Mouse (Mus musculus) embryo, embryonic 10 days (tissue): ENCODE measurements around the gene Galm.

ENCODE experiments used
- DNase-seq: peaks from one replicate; pipeline ENCODE4 v3.0.0-alpha.2; 2015; ENCODE audit warnings: low spot score

Gene Galm

DNA sequence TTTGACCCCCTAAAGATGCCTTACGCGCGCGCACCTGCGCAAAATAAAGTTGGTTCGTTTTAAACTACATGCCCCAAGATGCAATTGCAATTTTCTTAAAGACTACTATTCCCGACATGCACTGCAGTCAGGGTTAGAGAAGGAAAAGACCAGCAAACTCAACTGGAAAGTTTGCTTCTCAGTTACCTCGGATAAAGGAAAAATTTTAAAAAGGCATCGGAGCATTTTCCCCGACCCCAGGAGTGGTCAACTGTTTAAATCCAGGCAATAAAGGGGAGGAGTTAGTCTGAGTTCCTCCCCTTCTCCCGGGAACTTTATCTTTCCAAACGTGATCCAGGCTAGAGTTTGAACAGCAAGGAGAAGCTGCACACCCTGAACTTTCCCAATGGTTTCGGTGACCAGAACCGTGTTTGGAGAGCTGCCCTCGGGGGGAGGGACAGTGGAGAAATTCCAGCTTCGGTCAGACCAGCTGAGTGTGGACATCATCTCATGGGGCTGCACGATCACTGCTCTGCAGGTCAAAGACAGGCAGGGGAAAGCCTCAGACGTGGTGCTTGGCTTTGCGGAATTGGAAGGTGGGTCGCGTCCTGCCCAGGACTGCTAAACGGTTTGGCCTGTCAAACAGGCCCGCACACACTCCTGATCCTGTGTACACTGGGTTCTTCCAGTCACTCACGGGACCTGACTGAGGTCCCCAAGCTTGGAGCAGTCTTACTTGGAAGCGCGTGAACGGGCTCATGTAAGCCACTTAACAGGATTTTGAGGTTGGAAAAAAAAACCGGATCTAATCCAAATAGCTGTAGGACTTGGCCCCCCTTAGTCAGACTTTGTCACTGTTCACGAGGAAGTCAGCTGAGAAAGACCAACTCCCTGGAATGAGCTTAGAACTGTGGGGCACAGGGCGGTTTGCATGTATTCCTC, at the start of gene Galm:
Gene Galm, plus strand, starts transcription at position 141 of the 921 bp plus-strand sequence.
- peak; percentile 80 for DNase-seq

DNA sequence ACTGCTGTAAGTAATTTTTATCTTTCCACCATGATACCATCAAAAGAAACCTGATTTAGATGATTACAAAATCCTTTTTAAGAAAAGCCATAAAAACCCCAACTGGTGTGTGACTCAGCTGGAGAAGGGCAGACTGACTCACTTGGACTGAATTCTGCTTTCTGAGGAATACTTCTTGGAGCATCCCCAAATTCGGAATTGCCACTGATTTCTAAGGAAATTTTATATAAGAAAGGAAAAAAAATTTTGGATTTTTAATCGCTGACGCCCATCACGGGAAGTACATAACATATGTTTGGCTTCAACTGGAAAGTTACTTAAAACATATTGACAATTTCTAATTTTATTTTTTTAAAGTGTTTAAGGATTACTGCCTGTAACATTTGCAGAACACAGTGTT, 48.5 kb upstream of the Galm start:
- no peak for DNase-seq

DNA sequence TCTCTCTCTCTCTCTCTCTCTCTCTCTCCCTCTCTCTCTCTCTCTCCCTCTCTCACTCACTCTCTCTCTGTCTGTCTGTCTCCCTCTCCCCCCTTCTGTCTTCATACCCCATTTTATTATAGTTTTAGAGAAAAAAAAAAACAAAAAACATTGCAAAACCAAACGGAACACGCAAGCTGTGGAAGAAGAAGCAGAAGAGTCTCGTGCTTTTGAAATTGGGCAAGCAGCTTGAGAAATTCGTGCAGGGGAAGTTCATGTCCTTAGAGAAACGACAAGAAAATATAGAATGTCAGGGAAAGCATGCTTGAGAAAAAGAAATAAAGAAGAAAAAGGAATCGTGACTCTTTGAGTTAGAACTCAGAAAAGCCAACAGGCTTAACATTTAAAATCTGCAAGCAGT, 44.0 kb upstream of the Galm start:
- no peak for DNase-seq

DNA sequence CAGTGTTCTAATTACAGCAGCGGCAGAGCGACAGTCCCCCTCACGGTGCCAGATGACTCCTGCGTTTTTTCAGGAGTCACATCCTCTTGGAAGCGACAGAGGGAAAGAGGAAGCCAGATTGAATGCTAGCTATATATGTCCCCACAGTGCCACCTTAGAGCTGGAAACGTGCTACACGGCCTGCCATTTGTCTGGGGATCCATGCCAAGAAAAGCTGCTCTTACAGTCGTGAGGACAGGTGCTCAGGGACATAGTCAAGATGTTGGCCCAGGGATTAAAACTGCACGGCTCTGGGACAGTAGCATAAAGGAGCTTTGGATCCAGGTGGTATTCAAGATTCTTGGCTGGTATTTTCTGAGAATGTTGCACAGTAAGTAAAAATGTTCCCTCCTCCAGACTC, 42.8 kb upstream of the Galm start:
- DNase-seq: no peak

DNA sequence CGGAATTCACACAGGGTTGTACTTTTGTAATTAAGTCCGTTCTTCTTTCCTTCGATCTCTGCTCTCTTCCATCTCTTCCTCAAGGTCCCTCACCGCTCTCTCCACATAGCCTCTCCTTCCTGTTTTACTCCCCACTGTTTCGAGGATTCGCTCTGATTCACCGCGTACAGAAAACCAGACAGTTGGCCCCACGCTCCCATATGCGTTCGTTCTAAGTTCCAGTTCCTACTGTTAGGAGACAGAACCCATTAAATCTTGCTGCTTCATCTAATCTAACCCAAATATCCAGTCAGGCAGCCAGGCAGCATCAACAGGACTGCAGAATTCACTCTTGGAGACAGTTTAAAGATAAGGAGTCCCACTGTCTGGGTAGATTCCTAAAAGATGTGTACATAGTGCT, 40.7 kb upstream of the Galm start:
- DNase-seq: no peak

DNA sequence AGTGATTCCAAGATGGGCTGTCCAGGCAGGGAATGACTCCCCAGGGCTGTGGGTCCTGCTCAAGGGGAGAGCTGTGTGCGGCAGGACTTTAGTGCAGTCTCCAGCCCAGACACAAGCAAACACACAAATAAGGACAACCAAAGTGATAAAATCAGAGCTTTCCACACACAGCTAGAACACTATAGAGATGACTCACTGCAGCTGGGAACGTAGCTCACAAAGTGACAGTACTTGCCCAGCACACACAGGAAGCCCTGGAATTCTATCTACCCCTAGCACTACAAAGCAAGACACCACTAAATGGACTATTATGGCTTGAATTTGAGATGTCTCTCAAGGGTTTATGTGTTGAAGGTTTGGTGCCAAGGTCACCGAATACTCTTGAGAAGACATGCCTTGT, 39.1 kb upstream of the Galm start:
- DNase-seq: no peak

DNA sequence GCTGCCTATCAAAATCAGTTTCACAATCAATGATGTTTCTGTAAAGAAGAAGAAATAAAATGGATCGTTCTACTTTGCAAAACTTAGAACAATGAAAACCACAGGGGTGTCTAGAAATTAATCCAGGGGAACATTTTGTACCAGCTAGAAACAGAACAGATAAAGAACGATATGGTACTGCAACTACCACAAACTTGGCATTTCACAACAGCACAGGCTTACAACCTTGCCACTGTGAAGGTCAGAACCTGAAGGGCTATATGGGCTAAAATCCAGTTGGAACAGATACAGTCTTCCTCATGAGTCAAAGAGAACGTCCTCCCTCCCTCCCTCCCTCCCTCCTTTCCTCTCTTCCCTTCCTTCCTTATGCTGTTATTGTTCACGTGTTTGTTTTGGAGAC, 36.7 kb upstream of the Galm start:
- DNase-seq: no peak

DNA sequence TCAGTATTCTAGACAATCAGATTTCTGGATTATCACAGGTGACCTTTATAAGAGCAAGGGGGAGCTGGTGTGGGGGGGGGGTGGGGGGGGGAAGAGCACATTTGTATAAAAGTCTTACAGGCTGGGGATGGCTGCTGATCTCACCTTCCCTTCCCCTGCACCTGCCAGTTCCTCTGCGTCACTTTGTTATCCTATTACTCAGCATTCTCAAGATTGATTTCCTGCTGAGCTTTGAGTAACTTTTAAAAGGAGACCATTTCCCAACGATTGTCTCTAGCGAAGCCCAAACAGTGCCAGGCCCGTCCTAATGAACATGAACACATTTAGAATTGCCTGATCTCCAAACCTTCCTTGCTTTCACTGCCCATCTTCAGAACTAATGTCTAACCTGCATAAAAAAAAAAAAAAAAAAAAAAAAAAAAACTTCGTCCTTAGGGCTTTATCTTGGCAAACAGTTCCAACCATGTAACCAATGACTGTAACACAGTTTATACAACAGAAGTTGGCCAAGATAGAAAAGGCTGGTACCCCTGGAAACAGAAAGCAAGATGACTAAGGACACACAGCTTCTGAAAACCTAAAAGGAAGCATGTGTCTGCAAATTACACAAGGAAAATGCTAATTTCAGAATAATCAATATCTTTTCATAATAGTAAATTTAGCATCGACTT, 35.3 kb upstream of the Galm start:
- DNase-seq: no peak

DNA sequence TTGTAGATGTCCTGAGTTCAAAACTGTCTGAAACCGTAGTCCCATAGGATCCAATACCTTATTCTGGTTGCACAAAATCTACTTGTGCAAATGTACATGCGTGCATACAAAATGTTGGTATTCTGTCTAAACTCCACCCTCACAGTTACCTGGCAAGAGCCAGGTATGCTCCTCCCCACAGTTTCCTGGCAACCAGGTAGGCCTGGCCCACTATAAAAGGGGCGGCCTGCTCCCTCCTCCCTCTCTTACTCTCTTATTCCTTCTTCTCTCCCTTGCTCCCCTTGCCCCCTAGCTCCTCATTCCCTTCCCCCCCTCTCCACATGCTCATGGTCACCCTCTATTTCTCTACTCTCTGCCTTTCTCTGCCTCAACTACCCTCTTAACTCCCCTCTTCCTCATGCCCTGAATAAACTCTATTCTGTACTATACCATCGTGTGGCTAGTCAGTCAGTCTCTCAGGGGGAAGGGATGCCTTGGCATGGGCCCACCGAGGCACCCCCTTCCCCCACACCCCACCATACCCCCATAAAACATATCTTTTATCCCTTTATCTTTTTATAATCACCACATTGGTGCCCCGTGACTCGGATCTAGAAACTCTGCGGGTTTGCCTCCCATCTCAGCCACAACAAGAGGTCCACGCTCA, 31.9 kb upstream of the Galm start:
- DNase-seq: no peak

DNA sequence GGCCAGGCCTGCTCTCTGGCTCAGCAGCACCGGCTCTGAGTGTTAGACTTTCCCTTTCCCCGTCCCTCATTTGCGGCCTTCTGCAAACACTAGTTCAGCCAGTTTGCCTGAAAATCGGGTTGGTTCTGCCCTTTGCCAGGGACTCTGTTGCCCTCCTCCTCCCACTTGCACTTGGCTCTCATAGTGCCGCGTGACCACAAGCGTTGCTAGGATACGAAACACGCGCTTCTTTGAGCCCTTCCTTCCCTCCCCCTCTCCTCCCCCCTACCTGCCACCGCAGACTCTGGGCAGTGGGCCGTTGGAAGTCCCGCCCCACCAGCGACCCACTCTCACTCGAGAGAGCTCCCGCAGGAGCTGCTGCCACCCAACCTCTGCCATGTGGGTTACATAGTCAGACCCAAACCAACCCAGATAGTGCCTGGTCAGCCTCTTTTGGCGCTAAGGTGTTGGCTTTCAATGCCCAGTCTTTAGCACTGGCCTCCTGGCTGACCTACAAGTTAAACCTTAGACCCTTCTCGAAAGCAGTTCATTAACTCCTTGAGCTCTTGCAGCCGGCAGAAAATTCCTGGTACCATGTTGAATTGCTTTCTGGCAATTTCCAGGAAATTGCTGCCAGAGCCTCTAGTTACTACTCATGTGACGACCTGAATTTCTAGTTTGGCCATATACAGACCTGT, 31.1 kb upstream of the Galm start:
- DNase-seq: peak; percentile 86

DNA sequence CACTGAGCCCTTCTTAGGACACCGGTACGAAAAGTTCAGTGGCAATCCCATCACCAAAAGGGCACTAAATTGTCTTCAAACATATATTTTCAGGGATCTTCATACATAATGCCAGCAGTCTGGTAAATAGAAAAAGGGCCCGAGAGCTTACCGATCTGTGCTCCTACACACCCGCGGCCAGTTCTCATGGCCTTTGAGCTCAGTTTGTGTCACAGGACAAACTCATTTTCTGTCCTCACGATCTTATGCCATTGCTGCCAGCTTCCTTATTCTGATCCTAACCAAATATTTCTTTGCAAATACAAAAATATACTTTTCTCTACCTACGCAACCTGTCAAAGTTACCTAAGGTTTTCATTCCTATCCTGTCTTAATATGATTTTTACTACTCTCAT, 30.6 kb upstream of the Galm start:
- DNase-seq: no peak

DNA sequence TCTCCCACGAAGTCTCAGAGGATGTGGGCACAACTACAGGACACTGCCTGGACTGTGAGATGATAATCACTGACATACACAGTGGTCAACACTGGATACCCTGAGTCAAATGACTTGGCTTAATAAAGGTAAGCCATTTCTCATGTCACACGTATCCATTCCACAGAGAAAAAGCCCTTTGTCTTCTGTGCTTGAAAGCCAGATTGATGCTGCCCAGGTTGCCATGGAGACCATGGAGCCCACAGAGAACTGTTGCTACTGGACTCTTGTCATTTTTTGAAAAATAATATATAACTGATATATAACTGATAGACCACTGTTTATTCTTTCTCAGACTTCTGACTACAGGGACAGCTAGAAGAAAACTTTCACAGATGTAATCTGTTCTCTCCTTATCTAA, 30.1 kb upstream of the Galm start:
- peak; percentile 32 for DNase-seq

DNA sequence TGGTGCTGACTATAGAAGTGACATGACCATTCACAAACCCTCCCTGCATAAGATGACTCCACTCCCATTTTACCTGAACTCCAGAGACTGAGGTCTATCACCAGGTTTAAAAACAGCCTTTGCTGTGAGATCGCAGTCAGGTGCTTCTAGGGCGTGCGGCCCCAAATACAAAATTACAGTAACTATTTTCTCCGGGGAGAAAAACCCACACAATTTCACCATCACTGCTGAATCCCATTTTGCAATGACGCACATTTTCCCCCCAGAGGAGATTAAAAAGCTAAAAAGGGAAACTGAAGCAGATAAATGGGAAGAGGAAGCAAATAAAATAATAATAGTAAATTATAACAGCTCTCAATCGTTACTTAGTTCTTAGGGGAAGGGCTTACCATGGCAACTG, 27.4 kb upstream of the Galm start:
- no peak for DNase-seq

DNA sequence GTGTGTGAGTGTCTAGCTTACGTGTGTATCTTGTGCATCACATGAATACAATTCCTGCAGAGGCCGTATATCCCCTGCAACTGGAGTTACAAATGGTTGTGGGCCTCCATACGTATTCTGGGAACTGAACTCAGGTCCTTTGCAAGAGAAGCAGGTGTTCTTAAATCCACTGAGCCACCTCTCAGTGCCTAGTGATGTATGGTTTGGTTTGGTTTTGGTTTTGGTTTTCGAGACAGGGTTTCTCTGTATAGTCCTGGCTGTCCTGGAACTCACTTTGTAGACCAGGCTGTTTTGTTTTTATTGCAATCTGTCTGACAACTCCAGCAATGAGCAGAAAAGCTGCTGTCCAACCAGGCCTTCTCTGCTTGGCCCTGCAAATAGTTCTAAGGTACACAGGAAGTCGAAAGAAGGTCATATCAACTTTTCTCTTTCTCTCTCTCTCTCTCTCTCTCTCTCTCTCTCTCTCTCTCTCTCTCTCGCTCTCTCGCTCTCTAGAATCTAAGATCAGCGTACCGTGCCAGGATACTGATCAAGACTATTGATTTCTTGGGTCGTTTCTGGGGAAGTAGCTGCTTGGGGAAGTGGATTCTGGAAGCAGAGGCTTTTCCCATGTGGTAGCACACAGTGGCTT, 21.8 kb upstream of the Galm start:
- DNase-seq: no peak

DNA sequence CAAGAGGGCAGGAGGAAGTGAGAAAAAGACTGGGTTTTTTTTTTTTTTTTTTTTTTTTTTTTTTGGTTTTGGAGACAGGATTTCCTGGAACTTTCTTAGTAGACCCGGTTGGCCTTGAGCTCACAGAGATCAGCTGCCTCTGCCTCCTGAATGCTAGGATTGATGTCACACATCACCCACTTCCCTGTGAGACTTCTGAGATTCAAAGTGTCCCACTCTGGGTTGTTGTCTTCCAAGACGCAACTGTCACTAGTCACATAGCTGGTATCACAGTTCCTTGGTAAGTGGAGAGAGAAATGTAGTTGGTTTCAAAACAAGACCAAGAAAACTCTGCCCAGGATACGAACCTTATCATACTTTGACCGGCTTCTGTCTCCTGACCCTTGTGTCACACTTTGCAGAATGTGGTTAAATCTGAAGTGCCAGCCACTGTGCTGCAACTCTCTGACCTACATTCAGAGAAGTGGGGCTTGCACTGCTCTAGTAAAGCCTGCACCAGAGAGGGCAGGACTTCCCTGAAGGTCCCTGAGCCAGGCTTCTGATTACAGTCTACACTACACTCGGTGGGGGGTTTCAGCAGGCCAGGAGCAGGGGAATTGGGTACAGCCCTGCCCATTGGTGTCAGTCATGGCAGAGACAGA, 14.5 kb upstream of the Galm start:
- DNase-seq: no peak

DNA sequence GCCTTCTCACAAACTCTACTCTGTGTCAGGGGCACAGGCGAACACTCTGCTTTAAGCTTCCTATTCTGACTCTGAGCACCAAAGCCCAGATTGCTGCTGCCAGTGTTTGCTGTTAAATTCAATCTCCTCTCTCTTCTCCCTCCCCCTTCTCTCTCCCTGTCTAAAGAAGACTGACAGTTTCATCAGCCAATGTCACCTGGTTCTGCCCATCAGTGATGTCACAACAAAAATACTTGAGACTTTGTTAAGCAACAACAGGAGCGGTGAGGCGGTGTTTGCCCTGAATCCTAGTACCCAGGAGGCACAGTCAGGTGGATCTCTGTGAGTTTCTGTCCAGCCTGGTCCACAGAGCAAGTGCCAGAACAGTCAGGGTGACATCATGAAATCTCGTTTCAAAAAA, 13.8 kb upstream of the Galm start:
- DNase-seq: no peak

DNA sequence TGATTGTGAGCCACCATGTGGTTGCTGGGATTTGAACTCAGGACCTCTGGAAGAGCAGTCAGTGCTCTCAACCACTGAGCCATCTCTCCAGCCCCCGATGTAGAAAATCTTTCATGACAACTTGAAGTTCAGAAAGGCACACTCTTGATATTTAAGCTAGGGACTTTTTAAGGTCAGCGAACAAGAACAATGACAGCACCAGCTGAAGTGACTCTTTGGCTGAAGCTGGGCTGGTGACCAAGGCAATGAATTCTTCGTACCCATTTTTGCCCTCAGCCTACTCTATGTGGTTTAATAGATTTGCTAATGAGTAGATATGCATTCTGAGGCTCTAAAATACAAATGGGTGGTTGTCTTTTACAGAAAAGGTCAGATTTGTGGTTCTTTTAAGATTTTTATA, 6.9 kb upstream of the Galm start:
- DNase-seq: no peak

DNA sequence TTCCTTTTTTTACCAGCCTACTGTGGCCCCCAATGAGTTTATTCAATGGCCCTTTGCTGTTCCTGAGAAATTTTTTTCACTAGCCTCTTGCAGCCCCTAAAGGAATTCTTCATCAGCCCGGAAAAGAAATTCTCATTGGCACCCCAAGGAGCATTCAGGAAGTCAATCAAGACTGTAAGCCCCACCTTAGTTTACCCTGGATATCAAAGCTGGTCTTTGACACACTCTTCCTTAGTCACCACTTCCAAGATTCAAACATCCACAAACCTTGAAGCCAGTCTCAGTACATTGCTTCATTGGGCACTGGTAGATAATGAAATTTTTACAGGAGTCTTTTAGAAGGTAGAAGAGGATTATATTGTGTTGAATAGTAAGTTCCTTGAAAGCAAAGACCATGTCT, 5.4 kb upstream of the Galm start:
- no peak for DNase-seq

DNA sequence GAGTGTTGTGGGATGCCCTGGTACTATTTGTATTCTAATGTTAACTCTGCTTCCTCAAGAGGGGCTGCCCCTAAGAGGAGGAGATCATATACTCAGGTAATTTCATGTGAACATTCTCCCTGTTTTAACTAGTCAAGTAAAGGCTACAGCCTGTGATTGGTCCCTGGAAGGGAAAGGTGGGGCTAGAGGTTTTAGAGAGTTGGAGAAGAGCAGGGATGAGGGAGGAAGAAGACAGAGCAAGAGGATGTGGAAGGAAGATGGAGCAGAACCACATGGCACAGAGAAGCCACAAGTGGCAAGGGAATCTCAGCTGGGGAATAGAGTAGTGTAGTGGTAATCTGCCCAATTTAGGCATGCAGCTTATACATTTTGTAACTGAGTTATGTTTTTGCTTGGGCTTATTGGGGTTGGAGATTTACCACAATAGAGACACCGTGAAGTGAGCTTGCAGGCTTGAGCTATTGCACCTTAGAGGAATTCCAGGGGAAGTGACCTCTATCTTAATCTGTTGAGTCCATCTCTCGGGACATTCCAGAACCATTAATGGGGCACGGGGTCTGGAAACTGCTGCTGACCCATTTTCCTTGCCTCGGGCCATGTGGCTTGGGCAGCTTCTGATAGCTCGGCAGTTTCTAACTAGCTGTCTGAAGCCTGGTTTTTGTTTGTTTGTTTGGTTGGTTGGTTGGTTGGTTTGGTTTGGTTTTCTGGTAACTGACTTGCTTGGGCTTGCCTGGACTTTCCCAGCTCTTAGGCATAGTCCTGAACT, 2.1 kb upstream of the Galm start:
- DNase-seq: no peak

DNA sequence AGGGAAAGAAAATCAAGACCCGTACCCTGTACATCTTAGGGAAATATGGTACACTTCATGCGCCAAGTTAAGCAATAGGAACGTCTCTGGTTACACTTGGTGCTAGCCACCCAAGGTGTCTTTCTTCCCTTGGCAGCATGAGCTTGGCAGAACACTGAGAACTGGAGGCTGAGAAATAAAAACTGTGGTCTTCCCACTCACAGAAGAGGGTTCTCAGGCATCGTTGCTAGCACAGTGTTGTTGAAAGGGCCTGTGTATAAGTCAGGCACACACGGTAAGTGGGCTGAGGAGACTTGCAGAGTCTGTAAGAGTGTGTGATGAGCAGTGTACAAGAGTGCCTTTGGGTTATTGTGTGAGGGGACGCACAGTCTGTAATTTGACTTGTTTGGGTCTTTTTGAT, 1.1 kb upstream of the Galm start:
- no peak for DNase-seq

DNA sequence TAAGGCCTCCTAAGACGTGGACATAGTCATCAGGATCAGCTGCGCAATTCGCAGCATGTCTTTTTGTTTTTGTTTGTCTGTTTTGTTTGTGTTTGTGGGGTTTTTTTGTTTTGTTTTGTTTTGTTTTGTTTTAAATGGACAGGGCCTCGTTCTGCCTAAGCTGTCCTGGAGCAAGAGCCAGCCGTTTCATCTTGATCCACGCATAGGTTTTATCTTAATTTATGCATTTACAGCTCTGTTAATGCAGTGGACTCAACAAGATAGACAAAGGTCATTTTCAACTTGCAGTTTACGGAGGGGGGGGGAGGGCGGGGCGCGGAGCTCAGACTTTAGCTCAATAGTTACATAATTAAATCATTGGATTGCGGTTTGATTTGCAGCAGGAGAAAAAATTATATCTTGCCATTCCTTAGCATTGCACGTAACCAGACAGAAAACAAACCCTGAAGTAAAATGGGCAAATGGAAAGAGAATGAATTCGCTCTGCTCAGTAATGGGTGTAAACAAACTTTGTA, 1.3 kb downstream of the Galm start:
- no peak for DNase-seq
